Mouse (Mus musculus) kidney, postnatal 0 days (tissue): Measurements from ENCODE around the gene Rfx7. TPM values are rescaled to one million over a fixed set of nuclear protein-coding genes. Genes with fewer than 3 reads are reported as not detected.

Experiments
- ATAC-seq: fragments of 200-750 bp; cut with Nextera tagmentation; replicated peaks from 2 replicates; pipeline ENCODE4 v1.8.0; 2017; ENCODE audit warnings: low read depth, moderate number of reproducible peaks, moderate TSS enrichment, moderate library complexity; ENCODE audit not compliant: low FRiP score
- DNase-seq: peaks from one replicate; pipeline ENCODE4 v3.0.0-alpha.2; 2016; ENCODE audit warnings: low spot score
- H3K27ac ChIP-seq: fragments of 300-500 bp; sonication (generic); 2 replicates; pipeline ENCODE4 v1.5.1; 2014; ENCODE audit warnings: mild to moderate bottlenecking
- H3K27me3 ChIP-seq: fragments of 300-500 bp; sonication (generic); 2 replicates; pipeline ENCODE4 v1.6.1; 2014; ENCODE audit warnings: low read length, mixed read lengths; ENCODE audit not compliant: insufficient read depth
- H3K36me3 ChIP-seq: fragments of 300-500 bp; sonication (generic); 2 replicates; pipeline ENCODE4 v1.6.1; 2014; ENCODE audit warnings: low read length, mixed read lengths; ENCODE audit not compliant: insufficient read depth
- H3K4me1 ChIP-seq: fragments of 300-500 bp; sonication (generic); replicated peaks from 2 replicates; pipeline ENCODE4 v1.6.1; 2014; ENCODE audit warnings: antibody characterized with exemption, low read length, mixed read lengths; ENCODE audit not compliant: insufficient read depth
- H3K4me2 ChIP-seq: fragments of 300-500 bp; sonication (generic); 2 replicates; pipeline ENCODE4 v1.6.1; 2014; ENCODE audit warnings: mild to moderate bottlenecking, low read length, moderate library complexity, mixed read lengths
- H3K4me3 ChIP-seq: fragments of 300-500 bp; sonication (generic); replicated peaks from 2 replicates; pipeline ENCODE4 v1.5.1; 2014; ENCODE audit warnings: low read depth, low read length
- H3K9ac ChIP-seq: fragments of 300-500 bp; sonication (generic); 2 replicates; pipeline ENCODE4 v1.6.1; 2014; ENCODE audit warnings: low read depth, low read length
- H3K9me3 ChIP-seq: fragments of 300-500 bp; sonication (generic); replicated peaks from 2 replicates; pipeline ENCODE4 v1.6.1; 2016; ENCODE audit warnings: low read length, inconsistent platforms, mixed read lengths
- CTCF ChIP-seq: IDR thresholded peaks from 2 replicates; pipeline ENCODE4 v1.5.1; 2016; ENCODE audit warnings: antibody characterized with exemption, low read depth, mild to moderate bottlenecking, moderate library complexity
- WGBS: fragments of 180-500 bp; shearing (Covaris S2); extraction: QIAGEN DNeasy Blood & Tissue Kit; methylation state at CpG from one replicate; pipeline ENCODE4 v1.1.7; 2014; 5-methylcytosine and 5-hydroxymethylcytosine counted together
- polyA plus RNA-seq: library from polyadenylated mRNA; unstranded; fragments of >200 nt; fragmentation: Nextera tagmentation; extraction: Ambion mirVana; gene quantifications from 2 replicates; pipeline ENCODE4 v1.2.1, GENCODE M21; 2015

The Rfx7 gene
- polyA plus RNA-seq, 1 experiment from 2014 or later, result 9.6 TPM

- Histone ChIP-seq H3K27ac (no peak overlapping the region), H3K4me2 (no peak overlapping the region), H3K27me3 (no peaks in the 10 kb centered on the region), H3K36me3 (no peaks in the 10 kb centered on the region), H3K4me1 (0 out of 2 replicates have a peak, but pooled peaks cover 6% of the 10 kb centered on the region), H3K9me3 (no peaks in the 10 kb centered on the region), H3K4me3 (no peak overlapping the region), H3K9ac (no peak overlapping the region)
- DNase-seq (no peak), ATAC-seq (no peak)
- no peak for TF ChIP-seq CTCF
- 73% methylated on average over 1 of the region's 1 CpGs for WGBS
These were observed 5.9 kb upstream of the Rfx7 start for GRCm38 (mm10) chr9:72526091-72526490.

GRCm38 (mm10) chr9:72530237-72530636 is 1.8 kb upstream of the Rfx7 start:
- no peak overlapping the region for H3K4me3 ChIP-seq
- ATAC-seq, result no peak
- H3K27me3 ChIP-seq, result no peaks in the 10 kb centered on the region
- no peaks in the 10 kb centered on the region for H3K9me3 ChIP-seq
- 0 out of 2 replicates have a peak overlapping the region, but pooled peaks have one; percentile 67 for H3K4me2 ChIP-seq
- no peaks in the 10 kb centered on the region for H3K36me3 ChIP-seq
- peak; percentile 100 for TF ChIP-seq CTCF
- peak; percentile 97 for DNase-seq
- no peak overlapping the region for H3K9ac ChIP-seq
- peak overlapping the region; percentile 99 for H3K27ac ChIP-seq
- 0 out of 2 replicates have a peak, but pooled peaks cover 8% of the 10 kb centered on the region for H3K4me1 ChIP-seq
- WGBS, result under 1% methylated on average over 12 of the region's 12 CpGs

GRCm38 (mm10) chr9:72530824-72531223 is 1.2 kb upstream of the Rfx7 start:
- peak overlapping the region; percentile 97; the same call in 1 of the 2 replicates for H3K9ac ChIP-seq
- H3K4me1 ChIP-seq, result 0 out of 2 replicates have a peak, but pooled peaks cover 8% of the 10 kb centered on the region
- H3K27me3 ChIP-seq, result no peaks in the 10 kb centered on the region
- peak; percentile 26 for ATAC-seq
- no peaks in the 10 kb centered on the region for H3K36me3 ChIP-seq
- WGBS, result 32% methylated on average over 4 of the region's 4 CpGs
- peak; percentile 32 for DNase-seq
- H3K9me3 ChIP-seq, result no peaks in the 10 kb centered on the region
- peak overlapping the region; percentile 99 for H3K27ac ChIP-seq
- TF ChIP-seq CTCF, result no peak
- peak overlapping the region; percentile 89; the same call in 1 of the 2 replicates for H3K4me3 ChIP-seq
- H3K4me2 ChIP-seq, result peak overlapping the region; percentile 67

GRCm38 (mm10) chr9:72531291-72531995 is 597 bp upstream of the Rfx7 start:
- H3K9me3 ChIP-seq, result no peaks in the 10 kb centered on the region
- H3K4me3 ChIP-seq, result peak overlapping the region; percentile 89
- TF ChIP-seq CTCF, result 0 out of 2 replicates have a peak, but pooled peaks have one; percentile 2
- H3K36me3 ChIP-seq, result no peaks in the 10 kb centered on the region
- peak overlapping the region; percentile 97 for H3K9ac ChIP-seq
- 0 out of 2 replicates have a peak, but pooled peaks cover 8% of the 10 kb centered on the region for H3K4me1 ChIP-seq
- peak overlapping the region; percentile 67 for H3K4me2 ChIP-seq
- DNase-seq (peak; percentile 95), ATAC-seq (peak; percentile 84)
- H3K27me3 ChIP-seq, result no peaks in the 10 kb centered on the region
- WGBS, result 2% methylated on average over 30 of the region's 35 CpGs
- H3K27ac ChIP-seq, result peak overlapping the region; percentile 99

GRCm38 (mm10) chr9:72532381-72533088 is 495 bp downstream of the Rfx7 start:
- TF ChIP-seq CTCF, result no peak
- no peaks in the 10 kb centered on the region for H3K36me3 ChIP-seq
- H3K4me1 ChIP-seq, result 0 out of 2 replicates have a peak, but pooled peaks cover 8% of the 10 kb centered on the region
- 2% methylated on average over 50 of the region's 55 CpGs for WGBS
- H3K9me3 ChIP-seq, result no peaks in the 10 kb centered on the region
- H3K27me3 ChIP-seq, result no peaks in the 10 kb centered on the region
- DNase-seq (peak; percentile 57), ATAC-seq (peak; percentile 29)
- peak overlapping the region; percentile 89 for H3K4me3 ChIP-seq
- peak overlapping the region; percentile 99 for H3K27ac ChIP-seq
- peak overlapping the region; percentile 97 for H3K9ac ChIP-seq
- H3K4me2 ChIP-seq, result peak overlapping the region; percentile 67

- TF ChIP-seq CTCF, result no peak
- Histone ChIP-seq H3K4me3 (peak overlapping the region; percentile 89), H3K27ac (peak overlapping the region; percentile 99), H3K9ac (peak overlapping the region; percentile 97), H3K4me2 (peak overlapping the region; percentile 67), H3K9me3 (no peaks in the 10 kb centered on the region), H3K36me3 (no peaks in the 10 kb centered on the region), H3K4me1 (0 out of 2 replicates have a peak, but pooled peaks cover 8% of the 10 kb centered on the region), H3K27me3 (no peaks in the 10 kb centered on the region)
- 0% methylated on average over 2 of the region's 2 CpGs for WGBS
- DNase-seq (no peak), ATAC-seq (no peak)
These were observed 1.0 kb downstream of the Rfx7 start for GRCm38 (mm10) chr9:72533089-72533415.
